Mouse (Mus musculus) spleen, adult 18-20 months (tissue): ENCODE results near the gene Mpped2.

ENCODE experiments used
- DNase-seq, 2 experiments: peaks; one replicate each; pipeline ENCODE4 v3.0.0; 2022; ENCODE audit warnings: mixed read lengths in 2 of 2

The Mpped2 gene

GRCm38 (mm10) chr2:106707136-106707535, 14.1 kb downstream of the Mpped2 start:
- DNase-seq: no peak

GRCm38 (mm10) chr2:106710862-106711477, 17.9 kb downstream of the Mpped2 start:
- DNase-seq: no peak

- DNase-seq: no peak
These were observed 18.4 kb downstream of the Mpped2 start for GRCm38 (mm10) chr2:106711506-106711905.

GRCm38 (mm10) chr2:106713151-106713550, 20.1 kb downstream of the Mpped2 start:
- no peak for DNase-seq

GRCm38 (mm10) chr2:106715674-106716364, 22.8 kb downstream of the Mpped2 start:
- no peak for DNase-seq

- no peak for DNase-seq
These were observed 23.3 kb downstream of the Mpped2 start for GRCm38 (mm10) chr2:106716365-106716717.

GRCm38 (mm10) chr2:106718888-106719287, 25.8 kb downstream of the Mpped2 start:
- DNase-seq: no peak

- DNase-seq: no peak
These were observed 26.4 kb downstream of the Mpped2 start for GRCm38 (mm10) chr2:106719434-106719833.

GRCm38 (mm10) chr2:106720644-106721043, 27.6 kb downstream of the Mpped2 start:
- no peak for DNase-seq

- no peak for DNase-seq
These were observed 29.0 kb downstream of the Mpped2 start for GRCm38 (mm10) chr2:106722020-106722419.

- no peak for DNase-seq
These were observed 37.0 kb downstream of the Mpped2 start for GRCm38 (mm10) chr2:106729951-106730564.

- no peak for DNase-seq
These were observed 37.5 kb downstream of the Mpped2 start for GRCm38 (mm10) chr2:106730608-106731007.

GRCm38 (mm10) chr2:106731478-106731877, 38.4 kb downstream of the Mpped2 start:
- no peak for DNase-seq

- DNase-seq: no peak
These were observed 39.1 kb downstream of the Mpped2 start for GRCm38 (mm10) chr2:106732171-106732570.

- no peak for DNase-seq
These were observed 40.3 kb downstream of the Mpped2 start for GRCm38 (mm10) chr2:106733396-106733795.

GRCm38 (mm10) chr2:106734004-106734403, 40.9 kb downstream of the Mpped2 start:
- DNase-seq: no peak

- no peak for DNase-seq
These were observed 42.1 kb downstream of the Mpped2 start for GRCm38 (mm10) chr2:106735211-106735610.

GRCm38 (mm10) chr2:106735792-106736359, 42.8 kb downstream of the Mpped2 start:
- DNase-seq: no peak

- DNase-seq: no peak
These were observed 45.9 kb downstream of the Mpped2 start for GRCm38 (mm10) chr2:106738951-106739350.

GRCm38 (mm10) chr2:106744086-106744485, 51.0 kb downstream of the Mpped2 start:
- no peak for DNase-seq

GRCm38 (mm10) chr2:106744601-106745000, 51.5 kb downstream of the Mpped2 start:
- no peak for DNase-seq

GRCm38 (mm10) chr2:106745364-106745763, 52.3 kb downstream of the Mpped2 start:
- DNase-seq: no peak

GRCm38 (mm10) chr2:106746211-106746610, 53.1 kb downstream of the Mpped2 start:
- DNase-seq: no peak

GRCm38 (mm10) chr2:106746905-106747304, 53.8 kb downstream of the Mpped2 start:
- no peak for DNase-seq
